Mouse (Mus musculus): Measurements from ENCODE around the gene Fam20c. TPM values are rescaled to one million over a fixed set of nuclear protein-coding genes. Genes with fewer than 3 reads are reported as not detected.

Gene Fam20c
- polyA plus RNA-seq, 1 experiment = 10.8 TPM

DNA sequence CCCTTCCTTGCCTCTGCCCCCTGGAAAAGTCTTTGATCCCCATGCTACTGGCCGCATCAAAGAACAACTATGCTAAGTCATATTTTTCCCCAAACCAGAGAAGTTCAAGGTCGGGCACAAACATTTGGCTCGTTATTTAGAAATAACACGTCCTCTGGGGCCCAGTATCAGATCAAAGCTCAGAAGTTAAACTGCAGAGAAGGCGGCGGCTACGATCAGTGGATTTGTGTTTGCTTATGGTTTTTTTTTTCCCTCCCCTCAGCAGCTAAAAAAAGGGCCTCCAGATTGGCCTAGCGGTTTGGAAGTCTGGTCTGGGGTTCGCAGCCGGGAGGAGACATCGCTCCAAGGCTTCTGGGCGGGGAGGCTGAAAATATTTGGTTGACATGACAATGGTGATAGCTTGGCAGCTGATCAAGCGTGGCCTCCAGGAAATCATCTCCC is 103.5 kb downstream of the Fam20c start:
- TF ChIP-seq POLR2A (IDR thresholded peaks at IDR 0.05; ENCODE audit: low read depth, low read length) = no peak
- TF ChIP-seq CTCF (IDR thresholded peaks at IDR 0.05; ENCODE audit: borderline replicate concordance, insufficient read depth, low read length) = no peak
- Histone ChIP-seq H3K4me1 (ENCODE audit: control insufficient read depth, insufficient read depth, low read length) (no peaks in the 10 kb centered on the region), H3K4me3 (ENCODE audit: insufficient read depth, low read length) (no peak overlapping the region), H3K27ac (ENCODE audit: insufficient read depth, low read length) (no peak overlapping the region)

Other genes with a start within 250 kb of the Fam20c start
- not detected in 2 replicates for gene 1700123K08Rik, start 189.8 kb upstream of the Fam20c start, polyA plus RNA-seq (2011; ENCODE audit: insufficient read length, low read depth, missing spikeins)
- 33.0 and 54.1 TPM in 2 replicates for gene Zfp68, start 134.8 kb upstream of the Fam20c start, polyA plus RNA-seq (2011; ENCODE audit: insufficient read length, low read depth, missing spikeins)
- gene A430033K04Rik, start 131.7 kb upstream of the Fam20c start, polyA plus RNA-seq (2011; ENCODE audit: insufficient read length, low read depth, missing spikeins) = 5.1 and 7.9 TPM in 2 replicates
- gene Gm5294, start 65.6 kb downstream of the Fam20c start, polyA plus RNA-seq (2011; ENCODE audit: insufficient read length, low read depth, missing spikeins) = not detected in 2 replicates
- 32.4 and 43.2 TPM in 2 replicates for gene Pdgfa, start 242.9 kb downstream of the Fam20c start, polyA plus RNA-seq (2011; ENCODE audit: insufficient read length, low read depth, missing spikeins)